Mouse (Mus musculus) frontal cortex, adult 2 months (tissue): ENCODE data around the gene Cd247. TPM values are rescaled to one million over a fixed set of nuclear protein-coding genes. Genes with fewer than 3 reads are reported as not detected.

Experiments
- DNase-seq, 2 experiments: peaks; one replicate each; pipeline ENCODE4 v3.0.0; 2022; ENCODE audit warnings: low spot score in 1 of 2; ENCODE audit errors: extremely low spot score in 1 of 2
- polyA plus RNA-seq: library from polyadenylated mRNA; depleted of rRNA; stranded (reverse); fragments of >200 nt; gene quantifications from 2 replicates; pipeline ENCODE4 v1.2.3, GENCODE M21; 2012

Cd247 gene
- polyA plus RNA-seq, 1 experiment: 0.26 TPM

- DNase-seq: no peak
Observed at GRCm38 (mm10) chr1:165818145-165818860, 29.8 kb downstream of the Cd247 start.

DNA sequence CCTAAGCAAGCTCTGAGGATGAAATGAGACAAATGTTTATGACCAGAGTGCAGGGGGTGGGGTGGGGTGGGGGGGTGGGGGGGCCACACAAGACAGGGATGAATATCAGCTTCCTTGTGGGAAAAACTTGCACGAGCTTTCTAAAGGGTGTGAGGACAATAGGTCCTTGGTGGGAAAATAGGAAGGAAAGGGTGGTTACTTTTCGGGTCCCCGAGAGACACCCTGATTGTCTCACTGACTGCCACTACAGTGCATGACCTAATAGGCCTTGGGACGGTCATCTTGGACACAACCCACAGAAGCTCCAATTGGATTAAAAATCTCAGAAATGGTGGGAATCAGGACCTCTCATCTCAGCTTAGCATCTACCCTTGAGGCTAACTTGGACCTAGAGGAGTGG is 30.7 kb downstream of the Cd247 start:
- no peak for DNase-seq

GRCm38 (mm10) chr1:165822031-165822430 is 33.5 kb downstream of the Cd247 start:
- no peak for DNase-seq

DNA sequence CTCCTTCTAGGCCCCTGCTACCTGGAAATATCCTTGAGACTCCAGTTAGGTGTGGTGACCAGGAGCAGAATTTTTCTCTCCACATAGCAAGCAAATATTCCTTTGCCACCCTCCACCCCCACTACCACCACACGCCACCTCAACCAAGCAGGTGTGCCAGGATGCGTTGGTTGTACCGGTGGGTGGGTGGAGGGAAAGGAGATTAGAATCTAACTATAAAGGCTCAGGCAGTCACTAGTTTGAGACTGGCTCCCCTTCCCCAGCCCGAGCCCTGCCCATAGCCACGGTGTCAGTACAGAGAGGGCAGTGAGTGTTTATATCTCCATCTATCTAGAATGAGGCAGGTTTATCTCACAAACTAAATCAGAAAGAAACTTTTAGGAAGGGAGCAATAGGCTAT is 39.7 kb downstream of the Cd247 start:
- DNase-seq: no peak

GRCm38 (mm10) chr1:165828615-165829014 is 40.1 kb downstream of the Cd247 start:
- no peak for DNase-seq

GRCm38 (mm10) chr1:165829890-165830289 is 41.4 kb downstream of the Cd247 start:
- no peak for DNase-seq

DNA sequence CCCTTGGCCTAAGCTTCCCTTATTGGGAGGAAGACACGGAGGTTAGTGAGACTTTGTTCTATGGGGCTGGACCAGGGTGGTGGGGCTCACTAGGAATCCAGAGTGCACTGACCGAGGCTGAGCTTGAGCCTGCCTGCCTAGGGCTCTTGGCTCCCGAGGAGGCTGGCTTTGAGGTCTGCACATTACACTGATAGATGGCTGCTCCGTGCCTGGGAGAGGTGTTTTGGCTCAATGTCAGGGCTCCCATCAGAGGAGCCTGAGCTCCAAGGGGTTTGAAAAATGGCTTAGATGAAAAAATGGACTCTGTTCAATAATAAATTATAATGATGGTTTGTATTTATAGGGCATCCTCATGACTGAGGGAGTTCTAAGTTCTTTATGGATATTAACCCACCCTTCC is 44.8 kb downstream of the Cd247 start:
- no peak for DNase-seq

DNA sequence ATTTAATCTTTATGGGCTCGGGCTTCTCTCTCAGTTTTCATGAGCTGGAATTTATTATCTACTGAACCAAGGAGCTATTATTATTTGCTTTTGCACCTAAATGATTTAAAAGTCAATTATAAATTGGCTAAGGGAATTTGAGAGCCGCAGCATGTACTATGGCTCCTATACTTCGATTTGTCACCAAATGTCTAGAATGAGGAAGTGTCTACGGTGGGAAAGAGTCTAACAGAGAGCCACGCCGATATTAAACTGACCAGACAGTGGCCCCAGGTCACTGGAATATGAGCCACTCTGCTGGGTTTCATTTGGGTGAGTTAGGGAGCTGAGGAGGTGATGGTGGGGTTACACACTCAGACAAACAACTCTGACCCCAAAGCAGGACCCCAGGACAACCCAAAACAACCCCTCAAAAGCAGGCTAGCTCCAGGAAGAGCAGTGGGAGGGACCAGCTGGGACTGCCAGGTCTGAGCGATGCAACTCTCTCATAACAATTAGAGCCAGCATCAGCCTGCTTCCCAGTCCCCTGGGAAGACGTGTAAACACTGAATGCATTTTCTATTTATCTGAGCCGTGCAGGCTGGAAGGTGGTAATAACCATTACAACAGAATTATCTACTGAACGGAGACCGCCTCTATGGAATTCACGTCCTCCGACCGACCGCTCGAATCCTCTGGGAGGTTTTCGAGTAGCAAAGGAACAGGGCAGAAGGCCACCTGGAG is 45.6 kb downstream of the Cd247 start:
- DNase-seq: no peak

DNA sequence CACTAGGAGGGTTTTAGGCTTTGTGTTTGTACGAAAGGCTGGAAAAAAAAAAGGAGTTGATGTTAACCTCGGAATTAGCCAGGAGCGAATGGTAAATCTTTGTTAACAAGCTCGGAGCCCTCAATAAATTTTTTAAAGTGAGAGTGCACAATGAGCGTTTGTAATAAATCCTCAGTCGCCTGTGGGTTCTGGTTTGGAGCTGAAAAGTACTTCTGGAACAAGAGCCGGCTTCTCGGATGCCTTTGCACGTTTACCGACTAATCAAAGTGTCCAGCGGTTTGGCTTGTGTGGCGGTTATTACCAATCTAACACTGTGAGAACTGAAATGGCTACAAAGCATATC is 46.1 kb downstream of the Cd247 start:
- no peak for DNase-seq

GRCm38 (mm10) chr1:165836461-165836860 is 48.0 kb downstream of the Cd247 start:
- no peak for DNase-seq

DNA sequence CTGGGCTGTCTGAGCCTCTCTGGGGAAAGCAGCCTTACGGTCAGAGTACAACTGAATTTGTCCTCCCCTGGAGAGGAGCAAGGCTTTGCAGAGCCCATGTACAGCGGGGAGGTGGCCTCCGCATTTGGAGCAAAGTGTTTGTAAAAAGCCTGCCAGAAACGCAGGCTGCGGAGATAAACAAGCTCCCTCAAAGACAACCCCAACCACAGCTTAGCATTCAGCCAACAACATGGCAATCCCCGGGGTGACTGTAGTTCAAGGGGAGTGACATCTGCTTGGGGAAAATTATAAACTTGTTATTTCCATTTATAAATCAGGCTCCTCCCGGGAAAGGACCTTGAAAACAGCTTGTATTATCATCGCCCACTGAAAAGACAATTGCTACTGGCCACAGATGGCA is 49.1 kb downstream of the Cd247 start:
- DNase-seq: no peak

DNA sequence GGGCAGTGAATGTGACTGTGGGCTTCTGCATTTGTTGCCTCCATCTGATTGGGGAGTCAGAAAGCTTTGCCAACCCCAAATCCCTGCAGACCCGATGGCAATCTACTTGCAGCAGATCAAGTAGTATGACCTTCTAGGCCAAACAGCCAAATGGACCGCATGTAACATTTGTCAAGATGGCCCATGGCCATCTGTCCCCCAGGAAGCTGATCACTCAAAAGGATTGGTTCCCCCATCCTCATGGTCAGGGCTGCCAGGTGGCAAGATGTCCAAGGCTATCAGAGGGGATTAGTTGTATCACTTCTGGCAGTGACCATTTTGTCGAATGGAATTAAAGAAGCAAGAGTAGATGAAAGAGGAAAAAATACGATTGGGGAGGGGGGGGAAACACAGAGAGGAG is 50.7 kb downstream of the Cd247 start:
- no peak for DNase-seq

DNA sequence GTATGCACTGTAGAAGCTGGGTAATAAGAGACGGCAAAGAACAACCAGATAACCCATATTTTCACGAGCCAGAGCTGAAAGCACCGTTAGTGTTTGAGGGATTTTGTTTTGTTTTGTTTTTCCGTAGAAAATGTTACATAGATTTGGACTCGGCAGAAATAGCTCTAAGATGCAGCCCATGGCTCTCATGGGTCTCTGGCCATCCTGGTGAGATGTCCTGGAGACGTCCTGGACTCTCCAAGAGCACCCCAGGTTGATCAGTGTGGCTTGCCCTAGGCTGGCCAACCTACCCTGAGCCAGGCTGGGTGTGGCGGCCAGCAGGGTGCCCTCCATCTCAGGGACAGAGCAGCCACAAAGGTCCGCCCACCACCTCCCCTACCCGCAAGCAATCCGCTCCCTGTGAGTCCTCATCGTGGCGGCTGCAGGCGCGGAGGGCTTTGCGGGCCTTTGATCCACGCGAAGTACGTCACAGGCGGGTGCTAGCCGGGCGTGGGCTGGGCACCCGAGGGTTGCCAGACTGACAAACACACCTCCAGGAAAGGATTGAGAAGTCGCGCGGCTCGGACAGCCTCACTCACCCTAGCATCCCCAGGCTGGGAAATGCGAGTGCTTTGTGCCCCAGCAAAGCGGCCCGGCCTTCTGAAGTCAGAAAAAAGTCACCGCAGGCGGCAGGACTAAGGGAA is 52.2 kb downstream of the Cd247 start:
- no peak for DNase-seq

- DNase-seq: no peak
Observed at GRCm38 (mm10) chr1:165842170-165842569, 53.7 kb downstream of the Cd247 start.

DNA sequence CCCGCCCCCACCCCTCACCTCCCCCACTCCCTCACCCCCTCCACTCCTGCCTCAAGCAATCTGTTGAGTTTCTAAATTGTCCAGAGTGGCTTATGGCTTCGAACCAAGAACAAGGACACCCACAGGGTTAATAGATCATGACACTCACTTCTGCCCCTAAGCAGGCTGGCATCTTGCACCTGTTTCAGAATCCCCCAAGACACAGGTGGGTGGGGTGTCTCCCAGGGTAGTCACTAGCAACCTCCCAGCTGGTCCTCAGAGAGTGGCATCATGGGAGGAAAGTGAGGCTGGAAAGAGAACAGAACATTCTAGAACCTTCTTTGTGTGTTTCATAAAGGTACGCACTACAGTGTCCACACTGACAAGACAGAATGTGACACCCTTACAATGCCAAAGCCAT is 55.1 kb downstream of the Cd247 start:
- DNase-seq: no peak

- no peak for DNase-seq
Observed at GRCm38 (mm10) chr1:165844466-165844951, 56.0 kb downstream of the Cd247 start.

- DNase-seq: no peak
Observed at GRCm38 (mm10) chr1:165844956-165845355, 56.5 kb downstream of the Cd247 start.

DNA sequence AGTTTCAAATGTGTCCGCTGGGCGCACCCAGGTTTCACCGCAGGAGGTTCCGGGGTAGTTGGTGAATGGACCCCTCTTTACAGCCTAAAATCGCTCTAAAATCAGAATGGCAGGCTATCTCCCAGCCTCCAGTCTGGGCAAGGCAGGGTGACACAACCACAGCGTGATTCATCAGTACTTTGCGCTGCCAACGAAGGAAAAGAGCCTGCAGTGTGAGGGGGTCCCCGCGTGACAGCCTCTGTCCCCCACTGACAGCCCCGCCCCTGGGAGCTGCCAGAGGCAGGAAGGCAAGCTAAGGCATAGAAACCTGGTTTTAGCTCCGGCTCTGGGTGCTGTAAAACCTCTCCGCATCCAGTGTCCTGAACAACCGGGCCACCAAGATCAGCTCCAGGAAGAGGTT is 56.9 kb downstream of the Cd247 start:
- DNase-seq: peak in 1 of 2 experiments; percentile 27

DNA sequence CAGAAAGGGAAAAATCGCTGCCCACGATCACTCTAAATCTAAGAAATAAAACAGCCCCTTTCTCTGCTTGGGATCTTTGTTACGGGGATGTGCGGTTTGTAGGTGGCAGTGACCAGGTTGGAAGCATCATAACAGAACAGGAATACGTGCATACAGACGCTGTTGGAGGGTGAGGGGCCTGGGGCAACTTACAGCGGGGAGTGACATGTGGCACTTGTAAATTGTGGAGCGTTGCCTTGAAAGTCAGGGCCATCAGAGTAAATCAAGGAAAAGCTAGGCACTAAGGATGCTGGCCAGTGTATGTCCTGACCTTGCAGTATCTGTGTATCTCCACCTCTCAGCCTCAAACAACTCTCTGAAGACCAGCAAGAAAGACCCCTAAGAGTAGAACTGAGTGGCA is 59.9 kb downstream of the Cd247 start:
- no peak for DNase-seq

DNA sequence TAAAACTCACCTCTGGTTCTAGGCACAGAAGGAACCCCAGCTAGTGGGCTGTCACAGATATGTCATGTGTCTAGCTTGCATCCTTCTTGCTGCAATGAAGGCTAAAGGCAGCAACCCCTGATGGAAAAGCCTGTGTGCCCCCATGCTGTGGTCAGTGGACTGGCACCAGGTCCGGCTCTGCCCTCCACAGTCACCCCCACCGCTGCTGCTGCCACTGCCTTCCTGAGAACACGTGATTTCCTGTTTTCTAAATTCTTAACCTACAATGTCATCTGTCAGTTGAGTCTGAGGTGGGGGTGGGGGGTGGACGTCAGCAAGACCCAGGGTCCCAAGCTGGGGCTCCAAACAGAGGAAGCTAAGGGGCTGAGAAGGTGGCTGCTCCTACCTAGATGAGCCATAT is 60.4 kb downstream of the Cd247 start:
- no peak for DNase-seq
